Mouse (Mus musculus): ENCODE results near the gene Gm20388.

DNA sequence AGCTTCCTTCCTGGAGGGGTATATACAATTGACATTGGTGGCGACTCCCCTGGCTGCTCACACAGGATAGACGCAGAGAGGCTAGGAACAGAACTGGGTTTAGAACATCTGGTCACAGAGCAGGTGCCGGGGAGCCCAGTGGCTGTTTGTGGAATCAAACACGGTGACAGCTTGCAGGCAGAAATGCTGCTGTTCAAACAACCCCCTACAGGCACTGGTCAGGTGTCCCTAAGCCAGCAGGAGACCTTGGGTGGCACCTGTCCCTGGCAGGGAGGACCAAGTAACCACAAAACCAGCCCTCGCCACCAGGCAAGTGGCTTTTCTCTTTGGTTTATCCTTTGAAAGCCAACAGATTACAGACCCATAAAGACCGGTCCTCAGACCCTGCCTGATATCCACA, 2761.3 kb downstream of the Gm20388 start:
- TF ChIP-seq CTCF (IDR thresholded peaks at IDR 0.05; ENCODE audit: extremely low read depth, insufficient read depth, low read length): no peak
- TF ChIP-seq POLR2A (IDR thresholded peaks at IDR 0.05; ENCODE audit: extremely low read depth, insufficient read depth, low read length): no peak

All from cortical plate, adult 2 months (tissue).